Comparison of ENCODE assay signal across 8 mouse cellular contexts in genomic region chr9:37488611-37489396, GRCm38 (mm10). TPM values are rescaled to one million over a fixed set of nuclear protein-coding genes. Genes with fewer than 3 reads are reported as not detected.
A peak's percentile ranks its signal among the peaks of the same experiment; 100 is the strongest.
DNase-seq lines count a peak whose midpoint lies in the region; ATAC-seq and TF ChIP-seq lines count a peak whose summit lies in the region.

Gene Msantd2 (plus strand): TSS chr9:37489319.

- no peak for TF ChIP-seq RAD21 in CH12.LX (IDR thresholded peaks at IDR 0.05; ENCODE audit: low read depth, low read length)

- H3K27ac ChIP-seq in CH12.LX (ENCODE audit: insufficient read depth, low read depth): peak within 1 kb of the TSS; percentile 90
- H3K27ac ChIP-seq in forebrain, embryonic 13.5 days: peak within 1 kb of the TSS; percentile 98
- peak within 1 kb of the TSS; percentile 99 for H3K27ac ChIP-seq in liver, postnatal 0 days (ENCODE audit: low read depth)
- H3K27ac ChIP-seq in neural tube, embryonic 14.5 days (ENCODE audit: low read depth, low read length): peak within 1 kb of the TSS; percentile 99

- intact Hi-C loops in heart, postnatal 10 days (cut with DNase I): loop anchor here (5.0 kb wide), 1 partner anchor 53 kb away; no protein-coding TSS in a partner anchor

- peak; percentile 69 for DNase-seq in CH12.LX (ENCODE audit: extremely low read depth)
- peak; percentile 62 for DNase-seq in c-Kit-positive CD71-positive TER-119-positive erythroid progenitor cells, embryonic 14.5 days (ENCODE audit: low spot score)
- peak; percentile 94 to 95 for DNase-seq in heart, postnatal 10 days
- peak; percentile 83 for DNase-seq in large intestine, adult 2 months (ENCODE audit: low read depth, low spot score)
- peak; percentile 92 for DNase-seq in liver, postnatal 0 days
- DNase-seq in testis, postnatal 10 days (ENCODE audit: low spot score): peak; percentile 93

- no peaks in the 10 kb centered on the region for H3K27me3 ChIP-seq in CH12.LX (replicated peaks)
- H3K27me3 ChIP-seq in forebrain, embryonic 13.5 days: no peaks in the 10 kb centered on the region
- no peaks in the 10 kb centered on the region for H3K27me3 ChIP-seq in liver, postnatal 0 days (ENCODE audit: insufficient read depth, low read length)
- H3K27me3 ChIP-seq in neural tube, embryonic 14.5 days (ENCODE audit: control insufficient read depth, insufficient read depth, low read length): no peaks in the 10 kb centered on the region

- peaks cover 0 to 8% of the 10 kb centered on the region in 2 experiments for H3K36me3 ChIP-seq in CH12.LX (replicated peaks in 1 of 2; ENCODE audit: control insufficient read depth in 1 of 2, insufficient read depth in 1 of 2, low read length in 1 of 2)
- H3K36me3 ChIP-seq in forebrain, embryonic 13.5 days (ENCODE audit: poor library complexity, severe bottlenecking): peaks cover 6% of the 10 kb centered on the region
- H3K36me3 ChIP-seq in liver, postnatal 0 days (replicated peaks; ENCODE audit: insufficient read depth, low read length): no peaks in the 10 kb centered on the region
- H3K36me3 ChIP-seq in neural tube, embryonic 14.5 days (ENCODE audit: control insufficient read depth, insufficient read depth, low read length): no peaks in the 10 kb centered on the region

- WGBS in forebrain, embryonic 13.5 days: under 1% methylated on average over 40 of the region's 44 CpGs
- under 1% methylated on average over 44 of the region's 44 CpGs for WGBS in large intestine, adult 2 months
- WGBS in liver, postnatal 0 days (ENCODE audit: insufficient replicate concordance): under 1% methylated on average over 43 of the region's 44 CpGs
- WGBS in neural tube, embryonic 14.5 days: under 1% methylated on average over 43 of the region's 44 CpGs

- in situ Hi-C loops in CH12.LX (cut with MboI; ENCODE audit: low pct_ligation_motif_present, low pct_unique_long_range_greater_than_20kb, low sequenced_read_pairs): no loop called here

- H3K79me2 ChIP-seq in CH12.LX (replicated peaks; ENCODE audit: control insufficient read depth, extremely low read depth, insufficient read depth, poor library complexity, severe bottlenecking): peaks cover 10% of the 10 kb centered on the region; the same call in 1 of the 2 replicates

- TF ChIP-seq CTCF in CH12.LX (conservative IDR thresholded peaks at IDR 0.05 in 1 of 2, IDR thresholded peaks at IDR 0.05 in 1 of 2; ENCODE audit: low read depth in 2 of 2, low read length in 2 of 2): no peak
- no peak for TF ChIP-seq CTCF in liver, postnatal 0 days (IDR thresholded peaks at IDR 0.05; ENCODE audit: low read depth)

- peak within 1 kb of the TSS; percentile 90 for H3K9ac ChIP-seq in CH12.LX (ENCODE audit: insufficient read depth, low read depth)
- H3K9ac ChIP-seq in forebrain, embryonic 13.5 days: peak within 1 kb of the TSS; percentile 96
- peak within 1 kb of the TSS; percentile 90 for H3K9ac ChIP-seq in liver, postnatal 0 days (replicated peaks)
- peak within 1 kb of the TSS; percentile 92 for H3K9ac ChIP-seq in neural tube, embryonic 14.5 days (replicated peaks; ENCODE audit: low read depth, low read length)

- peak; percentile 98 for ATAC-seq in forebrain, embryonic 13.5 days
- ATAC-seq in liver, postnatal 0 days: peak; percentile 95
- ATAC-seq in neural tube, embryonic 14.5 days (ENCODE audit: low read depth): peak; percentile 98

- dilution Hi-C loops in CH12.LX (cut with MboI; ENCODE audit: extremely low pct_ligation_motif_present, extremely low pct_unique_long_range_greater_than_20kb, low sequenced_read_pairs): no loop called here

- H3K9me3 ChIP-seq in CH12.LX (replicated peaks; ENCODE audit: low read length): no peaks in the 10 kb centered on the region
- 0 out of 2 replicates have a peak, but pooled peaks cover 1% of the 10 kb centered on the region for H3K9me3 ChIP-seq in forebrain, embryonic 13.5 days (replicated peaks)
- H3K9me3 ChIP-seq in liver, postnatal 0 days (ENCODE audit: low read length): no peaks in the 10 kb centered on the region
- no peaks in the 10 kb centered on the region for H3K9me3 ChIP-seq in neural tube, embryonic 14.5 days (ENCODE audit: control insufficient read depth, low read length)

- peak within 1 kb of the TSS; percentile 89 for H3K4me2 ChIP-seq in CH12.LX (ENCODE audit: insufficient read depth, low read depth, poor library complexity, severe bottlenecking)
- peak within 1 kb of the TSS; percentile 94 for H3K4me2 ChIP-seq in forebrain, embryonic 13.5 days
- peak within 1 kb of the TSS; percentile 98 for H3K4me2 ChIP-seq in liver, postnatal 0 days (ENCODE audit: low read depth, low read length)
- H3K4me2 ChIP-seq in neural tube, embryonic 14.5 days (ENCODE audit: low read depth, low read length): peak within 1 kb of the TSS; percentile 60

- peak; percentile 90 for TF ChIP-seq POLR2A in CH12.LX (IDR thresholded peaks at IDR 0.05; ENCODE audit: low read depth, low read length)

- peak within 1 kb of the TSS; percentile 67 to 92 (median 84) for H3K4me3 ChIP-seq in CH12.LX (replicated peaks in 1 of 3; ENCODE audit: low read depth in 2 of 3, low read length in 2 of 3, poor library complexity in 1 of 3)
- H3K4me3 ChIP-seq in forebrain, embryonic 13.5 days: peak within 1 kb of the TSS; percentile 97
- peak within 1 kb of the TSS; percentile 96 for H3K4me3 ChIP-seq in liver, postnatal 0 days (ENCODE audit: low read depth, low read length)
- peak within 1 kb of the TSS; percentile 95 for H3K4me3 ChIP-seq in neural tube, embryonic 14.5 days (ENCODE audit: low read depth, low read length)

- peaks cover 2 to 14% of the 10 kb centered on the region in 2 experiments; a peak in 2 of 4 replicates for H3K4me1 ChIP-seq in CH12.LX (ENCODE audit: control insufficient read depth in 1 of 2, insufficient read depth in 2 of 2)
- peaks cover 27% of the 10 kb centered on the region for H3K4me1 ChIP-seq in forebrain, embryonic 13.5 days
- H3K4me1 ChIP-seq in liver, postnatal 0 days (ENCODE audit: insufficient read depth): peaks cover 14% of the 10 kb centered on the region
- peaks cover 10% of the 10 kb centered on the region for H3K4me1 ChIP-seq in neural tube, embryonic 14.5 days (ENCODE audit: control insufficient read depth, insufficient read depth, low read length)

- TF ChIP-seq EP300 in CH12.LX (IDR thresholded peaks at IDR 0.05; ENCODE audit: low read length): no peak
- peak; percentile 12; the same call in 1 of the 2 replicates for TF ChIP-seq EP300 in liver, postnatal 0 days (IDR thresholded peaks at IDR 0.05; ENCODE audit: low read depth)

TF ChIP-seq in CH12.LX, 34 proteins besides CTCF, POLR2A, EP300 and RAD21 (continues in another document):
- TF ChIP-seq MXI1 (IDR thresholded peaks at IDR 0.05; ENCODE audit: low read depth, low read length): peak; percentile 95; the same call in 1 of the 2 replicates
- TF ChIP-seq ZC3H11A (IDR thresholded peaks at IDR 0.05; ENCODE audit: low read depth, low read length): no peak
- no peak for TF ChIP-seq E2F4 (IDR thresholded peaks at IDR 0.05; ENCODE audit: insufficient replicate concordance, low read depth, low read length)
- 0 out of 2 replicates have a peak, but pooled peaks have one; percentile 3 for TF ChIP-seq IRF4 (IDR thresholded peaks at IDR 0.05; ENCODE audit: low read depth, low read length)
- peak; percentile 52; the same call in 1 of the 2 replicates for TF ChIP-seq NRF1 (IDR thresholded peaks at IDR 0.05; ENCODE audit: low read depth, low read length)
- TF ChIP-seq TCF12 (IDR thresholded peaks at IDR 0.05; ENCODE audit: low read depth, low read length): peak; percentile 89
- peak; percentile 72 for TF ChIP-seq SIN3A (IDR thresholded peaks at IDR 0.05; ENCODE audit: low read length)
- peak; percentile 87 for TF ChIP-seq MAX (IDR thresholded peaks at IDR 0.05; ENCODE audit: low read length)
- TF ChIP-seq TBP (conservative IDR thresholded peaks at IDR 0.05; ENCODE audit: low read depth, low read length): 0 out of 2 replicates have a peak, but pooled peaks have one; percentile 15
- no peak for TF ChIP-seq USF2 (conservative IDR thresholded peaks at IDR 0.05; ENCODE audit: low read depth, low read length)
- TF ChIP-seq MAFK (IDR thresholded peaks at IDR 0.05; ENCODE audit: insufficient replicate concordance, low read length): no peak
- peak; percentile 80; the same call in 1 of the 2 replicates for TF ChIP-seq MYC (IDR thresholded peaks at IDR 0.05; ENCODE audit: low read depth, low read length)
- no peak for TF ChIP-seq MEF2A (IDR thresholded peaks at IDR 0.05; ENCODE audit: borderline replicate concordance, low read depth, low read length)
- no peak for TF ChIP-seq ZNF384 (IDR thresholded peaks at IDR 0.05; ENCODE audit: low read depth, low read length)
- no peak for TF ChIP-seq RCOR1 (conservative IDR thresholded peaks at IDR 0.05; ENCODE audit: low read depth, low read length)
- peak; percentile 63; the same call in 1 of the 2 replicates for TF ChIP-seq KAT2A (IDR thresholded peaks at IDR 0.05; ENCODE audit: insufficient replicate concordance, low read length)
- no peak for TF ChIP-seq SMC3 (IDR thresholded peaks at IDR 0.05; ENCODE audit: low read depth, low read length)
- TF ChIP-seq MAZ (IDR thresholded peaks at IDR 0.05; ENCODE audit: low read depth, low read length): no peak; the same call in 1 of the 2 replicates
- TF ChIP-seq ZKSCAN1 (IDR thresholded peaks at IDR 0.05; ENCODE audit: borderline replicate concordance, low read depth, low read length): no peak
- TF ChIP-seq NELFE (IDR thresholded peaks at IDR 0.05; ENCODE audit: low read depth, low read length): peak; percentile 74; the same call in 1 of the 2 replicates
- peak; percentile 88 for TF ChIP-seq BHLHE40 (IDR thresholded peaks at IDR 0.05; ENCODE audit: low read depth, low read length)
- TF ChIP-seq JUN (IDR thresholded peaks at IDR 0.05; ENCODE audit: insufficient read depth, low read depth, low read length): no peak
- TF ChIP-seq USF1 (IDR thresholded peaks at IDR 0.05; ENCODE audit: low read depth, low read length): peak; percentile 39
- TF ChIP-seq POLR2AphosphoS2 (IDR thresholded peaks at IDR 0.05; ENCODE audit: low read depth, low read length): no peak
- TF ChIP-seq UBTF (IDR thresholded peaks at IDR 0.05; ENCODE audit: low read depth, low read length): 0 out of 2 replicates have a peak, but pooled peaks have one; percentile 28
- peak; percentile 61; the same call in 1 of the 2 replicates for TF ChIP-seq ELF1 (IDR thresholded peaks at IDR 0.05; ENCODE audit: low read depth, low read length)

RNA-seq across cellular contexts. Expression of gene Msantd2, which starts in this region (rescaled TPM):
- total RNA-seq in CH12.LX (2012; rRNA removed) (14.2 and 16.8 TPM in 2 replicates), CH12.LX (2014; rRNA removed) (13.8 and 15.5 TPM in 2 replicates)
- polyA plus RNA-seq in CH12.LX (2012; ENCODE audit: insufficient read length, low read depth): 9.5 and 11.9 TPM in 2 replicates
- polyA plus RNA-seq in forebrain, embryonic 13.5 days (2015; fragmentation: Nextera tagmentation; extraction: Ambion mirVana): 32.3 and 38.1 TPM in 2 replicates
- total RNA-seq in heart, postnatal 10 days (2021): 10 to 100 TPM; 11.7 to 16.4 TPM
- polyA plus RNA-seq in large intestine, adult 2 months (2012; rRNA removed): 6.3 and 11.2 TPM in 2 replicates
- 3.0 and 3.3 TPM in 2 replicates for polyA plus RNA-seq in liver, postnatal 0 days (2015; fragmentation: Nextera tagmentation; extraction: Ambion mirVana)
- polyA plus RNA-seq in neural tube, embryonic 14.5 days (2014; fragmentation: Nextera tagmentation; extraction: Ambion mirVana): 36.2 and 39.5 TPM in 2 replicates

Comparison
In these comparisons a context has a peak if more than half of its experiments do, and no peak if none do; other contexts are left out.
1. Peak in every context shown above with its lines: DNase-seq, ATAC-seq, H3K4me3 ChIP-seq and H3K27ac ChIP-seq.